Mouse (Mus musculus) gastrocnemius, postnatal 36 days (tissue): ENCODE results near the gene Flnb. TPM values are rescaled to one million over a fixed set of nuclear protein-coding genes. Genes with fewer than 3 reads are reported as not detected.

Experiments used
- DNase-seq, 2 experiments: peaks; one replicate each; pipeline ENCODE4 v3.0.0; 2022
- intact Hi-C: fragments of 180-260 bp; cut with DNase I; formaldehyde crosslinking; loops from one replicate; pipeline ENCODE4 v1.15.1; 2025
- total RNA-seq, 2 experiments: library from RNA; stranded (reverse); gene quantifications; 2 replicates each; pipeline ENCODE4 v1.2.3; 2021

Gene Flnb
- total RNA-seq, 2 experiments from 2014 or later: 6.7 to 7.2 TPM

DNA sequence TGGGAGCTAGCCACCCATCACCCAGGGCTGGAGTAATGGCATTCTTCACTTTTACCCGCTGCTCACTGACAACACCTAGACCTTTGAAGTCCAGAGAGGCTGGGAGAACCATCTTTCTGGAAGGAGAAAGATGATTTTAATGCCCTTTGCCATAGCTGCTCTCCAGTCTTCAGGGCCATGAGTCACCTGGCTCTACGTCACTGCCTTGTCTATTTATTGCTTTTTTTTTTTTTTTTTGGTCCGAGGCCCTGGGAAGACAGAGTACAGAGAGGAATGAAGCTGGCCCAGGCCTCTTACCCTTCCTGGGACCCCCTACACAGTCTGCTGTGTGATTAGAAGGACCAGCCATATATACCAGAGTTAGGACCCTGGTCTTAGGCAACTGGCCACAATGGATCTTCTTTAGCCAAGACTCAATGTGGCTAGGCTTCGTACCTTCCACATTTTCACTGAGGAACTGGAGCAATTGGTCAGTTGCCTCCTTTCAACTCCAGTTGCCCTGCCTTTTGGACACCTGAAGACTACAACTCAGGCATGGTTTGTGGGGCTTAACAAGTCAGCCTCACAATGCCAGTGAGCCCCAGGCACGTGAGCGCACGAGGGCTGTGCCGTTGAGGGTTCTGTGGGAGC is 42.9 kb downstream of the Flnb start:
- no peak for DNase-seq
- intact Hi-C loops: no loop called here

DNA sequence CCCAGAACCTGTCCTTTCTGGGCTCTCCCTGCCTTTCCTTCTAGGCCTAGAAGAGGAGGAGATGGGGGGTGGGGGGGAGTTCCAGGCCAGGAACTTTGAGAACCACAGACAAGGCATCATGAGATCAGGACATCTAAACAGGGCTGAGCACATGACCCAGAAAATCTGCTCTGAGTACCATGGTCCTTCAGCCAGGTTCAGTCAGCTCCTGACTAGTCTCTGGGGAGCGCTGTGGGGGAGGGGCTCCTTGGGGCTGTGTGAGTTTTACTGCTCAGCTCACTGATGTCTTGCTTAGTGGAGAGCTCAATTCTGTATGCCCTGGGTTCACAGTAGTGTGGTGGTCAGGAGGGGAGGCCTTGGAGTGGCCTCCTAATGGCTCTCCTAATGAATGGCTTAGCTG is 43.5 kb downstream of the Flnb start:
- intact Hi-C loops: no loop called here
- no peak for DNase-seq

DNA sequence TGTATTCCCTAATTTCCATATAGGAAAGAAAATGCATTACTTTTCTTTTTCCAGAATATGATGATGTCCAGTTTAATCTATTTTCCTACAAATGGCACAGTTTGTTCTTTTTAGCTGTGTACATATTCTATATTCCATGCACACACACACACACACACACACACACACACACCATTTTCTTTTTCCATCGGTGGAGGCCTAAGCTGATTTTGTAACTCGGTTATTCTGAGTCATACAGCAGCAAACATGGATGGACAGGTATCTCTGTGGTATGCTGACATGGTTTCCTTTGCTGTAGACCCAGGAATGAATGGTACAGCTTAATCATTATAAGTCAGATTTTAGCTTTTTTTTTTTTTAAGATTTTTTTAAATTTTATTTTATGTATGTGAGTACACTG is 44.5 kb downstream of the Flnb start:
- intact Hi-C loops: no loop called here
- no peak for DNase-seq

DNA sequence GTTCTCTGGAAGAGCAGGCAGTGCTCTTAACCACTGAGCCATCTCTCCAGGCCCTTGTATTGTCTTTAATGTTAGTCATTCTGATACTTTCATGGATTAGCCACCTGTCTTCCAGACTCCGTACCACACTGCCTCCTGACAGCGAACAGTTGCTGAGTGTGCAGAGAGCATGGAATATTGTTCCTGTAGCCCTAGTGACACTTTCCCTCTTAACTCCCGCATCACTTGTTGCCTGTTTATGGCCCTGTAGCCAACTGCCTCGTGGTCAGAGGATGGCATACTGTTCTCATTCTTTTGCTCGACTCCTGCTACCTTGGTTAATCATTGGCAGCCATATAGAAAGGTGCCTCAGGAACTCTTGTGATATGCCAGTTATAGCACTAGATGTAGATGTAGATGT is 45.4 kb downstream of the Flnb start:
- intact Hi-C loops: no loop called here

DNA sequence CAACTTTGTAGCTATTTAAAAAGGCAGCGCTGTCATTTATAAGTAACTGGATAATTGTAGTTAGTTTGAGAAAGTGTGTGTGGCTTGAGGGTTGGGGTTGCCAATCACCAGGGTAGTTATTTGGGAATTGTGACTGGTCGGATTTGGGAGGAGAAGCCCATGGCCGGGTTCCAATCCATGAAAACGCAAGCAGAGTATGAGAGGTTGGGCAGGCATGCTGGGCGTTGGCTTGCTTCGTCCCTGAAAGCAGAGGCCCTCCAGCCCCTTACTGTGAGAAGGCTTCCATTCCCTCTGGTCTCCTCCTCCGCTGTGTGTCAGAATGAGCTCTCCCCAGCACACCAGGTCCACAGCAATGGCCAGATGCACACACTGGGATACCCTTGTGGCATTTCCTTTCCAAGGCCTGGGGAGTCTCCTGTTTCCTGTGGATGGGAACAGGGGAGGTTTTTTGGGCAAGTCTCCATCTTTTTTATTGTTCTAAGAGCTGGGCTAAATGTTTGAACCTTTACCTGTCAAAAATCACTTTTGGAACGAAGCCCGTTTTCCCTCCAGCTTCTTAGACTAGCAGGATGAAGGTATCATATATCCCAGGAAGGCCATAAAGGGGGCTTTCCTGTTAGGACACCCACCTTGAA is 46.2 kb downstream of the Flnb start:
- intact Hi-C loops: no loop called here
- DNase-seq: no peak

More for the DNA sequence above, 45.4 kb downstream of the Flnb start:
- no peak for DNase-seq

DNA sequence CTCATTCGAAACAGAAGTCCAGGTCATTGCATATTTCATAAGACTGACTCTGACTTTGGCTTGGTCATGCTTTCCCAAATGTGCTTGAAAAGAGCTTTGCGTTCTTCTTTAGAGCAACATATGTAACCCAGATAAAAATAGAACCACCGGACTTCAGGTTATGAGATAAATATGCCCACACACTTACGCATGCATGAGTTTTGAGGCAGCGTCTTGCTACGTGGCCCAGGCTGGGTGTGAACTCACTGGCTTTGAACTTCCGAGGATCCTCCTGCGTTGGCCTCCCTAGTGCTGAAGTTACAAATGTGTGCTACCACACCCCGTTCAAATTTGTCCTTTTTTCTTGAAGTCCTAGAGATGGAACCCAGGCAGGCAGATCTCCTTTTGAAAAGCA is 46.7 kb downstream of the Flnb start:
- intact Hi-C loops: no loop called here
- DNase-seq: no peak

DNA sequence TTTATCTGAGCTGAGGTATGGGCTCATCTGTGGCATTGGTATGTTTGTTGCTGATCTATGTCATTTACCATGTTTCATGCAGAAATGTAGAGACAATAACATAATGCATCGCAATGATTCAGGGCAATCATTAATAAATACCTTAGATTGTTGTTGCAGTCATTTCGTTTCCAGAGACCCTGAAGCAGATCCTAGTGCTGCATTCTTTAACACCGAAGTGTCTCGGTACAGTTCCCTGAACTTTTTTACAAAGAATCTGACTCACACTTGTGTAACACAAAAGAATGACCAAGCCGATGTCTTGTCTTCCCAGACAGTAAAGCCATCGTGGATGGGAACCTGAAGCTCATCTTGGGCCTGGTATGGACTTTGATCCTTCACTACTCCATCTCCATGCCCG is 49.5 kb downstream of the Flnb start:
- no peak for DNase-seq
- intact Hi-C loops: no loop called here

DNA sequence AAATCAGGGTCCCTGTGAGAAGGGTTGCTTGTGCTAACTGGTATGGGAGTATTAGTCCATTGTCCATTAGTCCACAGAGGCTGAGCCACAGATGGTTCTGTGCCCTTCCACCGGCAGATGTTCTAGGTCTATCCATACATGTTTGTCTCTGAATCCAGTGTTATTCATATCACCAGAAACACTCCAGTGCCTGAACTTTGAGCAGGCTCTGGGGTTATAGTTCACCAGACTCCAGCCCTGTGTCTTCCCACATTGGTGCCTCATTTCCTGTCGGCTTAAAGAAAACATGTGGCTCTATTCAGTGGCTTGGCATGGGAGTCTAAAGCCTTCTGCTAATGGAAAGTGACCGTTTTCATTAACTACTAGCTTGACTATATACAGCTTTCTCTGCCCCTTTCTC is 50.1 kb downstream of the Flnb start:
- intact Hi-C loops: no loop called here
- no peak for DNase-seq

DNA sequence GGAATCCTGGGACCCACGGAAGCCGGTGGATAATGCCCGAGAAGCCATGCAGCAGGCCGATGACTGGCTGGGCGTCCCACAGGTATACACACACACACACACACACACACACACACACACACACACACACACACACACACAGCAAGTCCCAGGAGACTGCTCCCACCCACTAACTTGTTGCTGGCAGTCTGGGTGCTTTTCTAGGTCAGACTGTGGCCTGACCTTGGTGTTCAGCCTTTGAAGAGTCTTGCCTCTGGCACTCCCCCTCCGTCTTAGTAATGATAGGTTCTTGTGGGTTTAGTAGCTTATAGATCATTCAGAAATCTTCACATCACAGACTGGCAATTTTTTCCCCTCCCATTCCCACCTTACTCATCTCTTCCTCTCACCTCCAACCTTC is 52.0 kb downstream of the Flnb start:
- DNase-seq: no peak
- intact Hi-C loops: no loop called here

DNA sequence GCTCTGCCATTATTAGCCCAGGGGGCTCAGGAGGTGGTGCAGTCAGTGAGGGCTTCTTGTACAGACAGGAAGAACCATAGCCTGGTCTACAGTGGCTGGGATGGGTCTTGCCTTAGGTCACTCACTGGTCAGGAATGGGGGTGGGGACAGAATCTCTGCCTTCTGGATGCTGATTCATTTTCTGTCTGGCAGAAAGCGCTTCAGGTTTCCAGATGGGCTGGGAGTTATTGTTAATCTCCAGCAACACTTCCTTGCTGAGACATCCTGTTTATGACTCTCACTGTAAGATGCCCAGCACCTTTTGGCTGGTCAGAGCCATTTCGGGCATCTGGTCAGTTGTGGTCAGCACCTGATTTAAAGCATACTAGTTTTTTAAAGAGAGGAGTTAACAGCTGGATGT is 55.8 kb downstream of the Flnb start:
- intact Hi-C loops: no loop called here
- no peak for DNase-seq

DNA sequence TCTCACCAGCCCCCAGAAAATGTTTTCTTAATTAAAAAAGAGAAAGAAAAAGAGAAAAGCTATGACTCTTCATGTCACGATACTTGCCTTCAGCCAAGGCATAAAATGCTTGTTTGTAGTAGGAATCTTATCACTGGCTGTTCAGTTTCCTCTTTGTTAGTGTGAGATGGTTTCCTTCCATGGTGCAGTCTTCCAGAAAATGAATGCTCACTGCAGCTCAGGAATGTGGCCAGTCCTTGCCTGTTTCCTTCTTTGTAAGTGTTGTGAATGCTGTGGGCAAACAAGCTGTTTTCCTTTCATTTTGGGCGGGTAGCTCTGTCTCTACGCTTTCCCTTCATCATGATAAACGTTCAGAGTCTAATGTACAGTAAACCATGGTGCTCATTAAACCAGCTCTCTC is 56.7 kb downstream of the Flnb start:
- intact Hi-C loops: no loop called here
- no peak for DNase-seq

DNA sequence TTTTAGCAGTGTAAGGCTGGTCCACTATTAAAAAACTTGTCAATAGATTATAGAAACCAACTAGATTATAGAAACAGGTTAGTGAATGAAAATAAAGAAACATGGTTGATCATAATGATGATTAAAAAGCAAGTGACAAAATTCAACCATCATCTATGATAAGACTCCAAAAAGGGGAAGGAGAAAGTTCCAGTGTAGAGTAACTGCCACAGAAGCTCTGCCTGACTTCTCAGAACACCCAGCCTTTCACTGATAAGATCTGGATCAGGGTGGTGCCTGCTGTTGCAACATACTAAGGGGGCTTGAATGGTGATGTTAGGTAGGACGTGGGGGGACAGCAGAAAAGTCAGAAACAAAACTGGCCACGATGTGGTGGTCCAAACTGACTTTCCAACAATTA is 60.2 kb downstream of the Flnb start:
- intact Hi-C loops: no loop called here
- no peak for DNase-seq

DNA sequence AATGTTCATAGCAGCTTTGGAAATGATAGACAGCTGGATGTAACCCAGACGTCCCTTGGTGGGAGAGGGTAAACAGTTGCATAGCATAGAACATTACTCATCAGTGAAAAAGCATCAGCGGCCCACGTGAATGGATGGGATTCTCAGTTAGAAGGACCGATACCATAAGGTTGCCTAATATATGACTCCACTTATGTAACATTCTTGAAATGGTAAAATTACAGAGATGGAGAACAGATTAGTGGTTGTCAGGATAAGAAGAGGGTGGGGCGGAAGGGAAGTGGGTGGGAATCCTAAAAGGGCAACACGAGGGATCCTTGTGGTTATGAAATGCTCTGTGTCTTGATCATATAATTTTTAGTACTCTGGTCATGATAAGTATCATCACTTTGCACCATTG is 62.6 kb downstream of the Flnb start:
- intact Hi-C loops: no loop called here
- no peak for DNase-seq

DNA sequence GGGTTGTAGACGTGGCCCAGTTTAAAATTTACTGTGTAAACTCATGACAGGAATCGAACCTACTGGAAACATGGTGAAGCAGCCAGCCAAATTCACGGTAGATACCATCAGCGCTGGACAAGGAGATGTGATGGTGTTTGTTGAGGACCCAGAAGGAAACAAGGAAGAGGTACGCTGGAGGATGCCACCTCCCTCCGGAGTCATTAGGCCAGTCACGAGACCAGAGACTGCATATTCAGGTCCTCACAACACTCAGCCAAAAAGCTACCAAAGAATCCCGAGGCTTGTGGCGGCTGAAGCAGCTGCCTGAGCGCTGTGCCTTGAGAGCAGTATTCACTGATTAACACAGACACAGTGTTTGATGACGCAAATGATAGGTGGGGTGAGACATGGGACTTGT is 63.8 kb downstream of the Flnb start:
- intact Hi-C loops: no loop called here
- no peak for DNase-seq

DNA sequence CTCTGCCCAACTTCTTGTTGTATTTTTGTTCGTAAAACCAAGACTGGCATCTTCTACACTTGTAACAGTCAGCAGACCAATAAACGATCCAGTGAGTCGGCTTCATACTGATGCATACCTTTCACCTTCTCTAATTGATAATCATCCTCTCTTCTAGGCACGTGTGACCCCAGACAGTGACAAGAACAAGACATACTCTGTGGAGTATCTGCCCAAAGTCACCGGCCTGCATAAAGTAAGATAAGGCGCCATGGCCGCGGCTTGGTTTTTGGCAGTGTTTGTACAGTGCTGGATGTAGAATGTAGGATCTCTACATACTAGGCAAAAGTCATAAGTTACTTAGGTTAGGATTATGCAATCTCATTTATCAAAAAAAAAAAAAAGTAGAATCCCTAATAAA is 64.3 kb downstream of the Flnb start:
- DNase-seq: no peak
- intact Hi-C loops: no loop called here

DNA sequence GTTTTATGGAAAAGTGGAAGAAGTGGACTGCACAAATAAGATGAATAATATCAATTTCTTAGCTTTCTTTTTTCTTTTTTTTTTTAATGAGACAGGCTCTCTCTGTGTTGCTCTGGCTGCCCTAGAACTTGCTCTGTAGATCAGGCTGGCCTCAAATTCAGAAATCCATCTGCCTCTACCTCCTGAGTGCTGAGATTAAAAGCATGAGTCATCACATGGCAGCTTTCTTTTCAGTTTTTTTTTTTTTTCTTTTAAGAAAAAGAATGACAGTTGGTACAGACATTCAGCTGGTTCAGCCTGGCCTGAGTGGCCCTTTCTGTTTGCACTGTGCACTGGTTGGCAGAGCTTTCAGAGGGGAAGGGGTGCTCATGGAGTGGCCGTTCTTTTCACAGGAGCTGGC is 66.4 kb downstream of the Flnb start:
- DNase-seq: no peak
- intact Hi-C loops: no loop called here

DNA sequence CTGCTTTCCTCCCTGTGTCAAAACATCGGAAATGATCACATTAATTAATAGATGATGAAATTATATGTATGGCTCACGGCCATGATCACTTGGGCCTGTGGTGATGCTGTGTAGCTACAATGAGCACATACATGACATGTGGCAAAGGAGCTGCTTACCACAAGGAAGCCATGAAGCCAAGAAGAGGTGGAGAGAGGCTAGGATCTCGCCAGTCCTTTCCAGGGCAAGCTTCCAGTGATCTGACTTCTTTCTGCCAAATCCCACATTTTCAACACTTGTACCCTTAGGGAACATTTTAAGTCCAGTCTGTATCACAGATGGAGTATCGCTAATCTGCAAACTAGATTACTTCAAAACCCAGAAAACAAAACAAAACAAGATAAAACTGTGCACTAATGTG is 67.1 kb downstream of the Flnb start:
- intact Hi-C loops: no loop called here
- no peak for DNase-seq

DNA sequence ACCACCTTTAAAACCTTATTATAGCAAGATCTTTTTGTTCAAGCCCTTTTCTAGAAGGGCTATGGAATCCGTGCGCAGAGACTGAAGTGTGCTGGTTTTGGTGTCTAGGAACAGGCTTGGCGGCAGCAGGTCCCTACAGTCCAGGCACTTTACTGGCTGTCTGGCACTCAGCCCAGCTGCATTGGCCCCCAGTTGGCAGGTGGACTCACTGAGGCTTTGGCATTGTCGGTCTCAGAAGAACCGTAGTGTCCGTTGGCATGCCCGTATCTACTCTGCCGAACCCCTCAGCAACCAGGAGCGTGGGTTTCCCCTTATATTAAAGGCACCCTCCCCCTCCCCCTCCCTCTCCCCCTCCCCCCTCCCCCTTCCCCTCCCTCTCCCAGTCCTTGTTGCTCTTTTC is 67.8 kb downstream of the Flnb start:
- intact Hi-C loops: no loop called here
- no peak for DNase-seq

DNA sequence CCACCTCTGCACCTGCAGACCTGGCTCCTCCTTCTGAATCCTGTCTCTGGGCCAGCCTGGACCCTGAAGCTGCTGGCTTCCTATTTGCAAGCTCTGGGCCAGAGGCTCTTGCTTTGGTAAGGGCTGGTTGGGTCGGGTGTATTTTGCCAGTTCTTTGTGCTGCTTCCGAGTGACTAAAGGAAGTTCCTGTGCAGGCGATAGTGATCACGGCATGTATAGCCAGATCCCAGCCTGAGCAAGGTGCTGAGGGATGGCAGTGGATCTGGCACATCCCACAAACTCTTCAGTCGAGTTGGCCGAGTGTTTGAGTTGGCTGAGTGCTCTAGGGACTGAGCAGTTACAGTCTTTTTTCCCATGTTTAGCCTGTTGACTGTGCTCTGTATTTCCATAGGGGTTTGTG is 68.3 kb downstream of the Flnb start:
- DNase-seq: no peak
- intact Hi-C loops: no loop called here

DNA sequence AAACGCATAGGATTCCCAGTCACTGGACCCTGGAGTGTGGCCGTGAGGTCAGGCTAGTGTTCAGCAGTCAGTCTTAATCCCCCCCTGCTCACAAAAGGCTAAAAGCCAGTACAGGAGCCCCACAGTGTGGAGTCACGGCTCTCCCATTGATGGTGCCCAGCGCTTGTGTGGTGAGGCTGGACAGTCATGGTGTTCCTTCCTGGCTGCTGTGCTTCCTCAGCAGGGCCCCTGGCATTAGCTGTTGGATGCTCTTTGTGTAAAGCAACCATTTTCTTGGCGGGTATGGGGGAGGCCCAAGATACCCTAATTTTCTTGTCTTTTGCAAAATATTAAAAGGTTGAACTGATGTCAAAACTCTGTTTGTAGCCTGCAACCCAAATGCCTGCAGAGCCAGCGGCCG is 69.4 kb downstream of the Flnb start:
- intact Hi-C loops: no loop called here
- no peak for DNase-seq

DNA sequence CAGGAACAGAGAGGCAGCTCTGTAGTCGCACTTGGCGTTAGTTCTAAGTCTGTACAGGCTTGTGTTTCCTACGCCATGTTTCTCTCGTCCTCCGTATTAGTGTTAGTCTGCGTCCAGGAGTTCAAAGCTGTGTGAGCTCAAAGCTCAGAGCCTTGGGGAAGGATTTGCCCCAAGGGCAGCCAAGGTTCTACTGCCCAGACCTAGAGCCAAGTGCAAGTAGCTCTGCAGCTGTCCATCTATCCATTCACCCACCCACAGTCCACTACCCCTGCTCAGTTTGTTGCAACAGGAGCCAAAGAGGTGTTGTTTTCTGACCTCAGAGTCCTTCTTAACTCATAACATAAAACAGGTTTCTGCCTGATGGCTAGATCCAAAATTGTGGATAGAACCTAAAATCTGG is 70.5 kb downstream of the Flnb start:
- DNase-seq: no peak
- intact Hi-C loops: no loop called here

DNA sequence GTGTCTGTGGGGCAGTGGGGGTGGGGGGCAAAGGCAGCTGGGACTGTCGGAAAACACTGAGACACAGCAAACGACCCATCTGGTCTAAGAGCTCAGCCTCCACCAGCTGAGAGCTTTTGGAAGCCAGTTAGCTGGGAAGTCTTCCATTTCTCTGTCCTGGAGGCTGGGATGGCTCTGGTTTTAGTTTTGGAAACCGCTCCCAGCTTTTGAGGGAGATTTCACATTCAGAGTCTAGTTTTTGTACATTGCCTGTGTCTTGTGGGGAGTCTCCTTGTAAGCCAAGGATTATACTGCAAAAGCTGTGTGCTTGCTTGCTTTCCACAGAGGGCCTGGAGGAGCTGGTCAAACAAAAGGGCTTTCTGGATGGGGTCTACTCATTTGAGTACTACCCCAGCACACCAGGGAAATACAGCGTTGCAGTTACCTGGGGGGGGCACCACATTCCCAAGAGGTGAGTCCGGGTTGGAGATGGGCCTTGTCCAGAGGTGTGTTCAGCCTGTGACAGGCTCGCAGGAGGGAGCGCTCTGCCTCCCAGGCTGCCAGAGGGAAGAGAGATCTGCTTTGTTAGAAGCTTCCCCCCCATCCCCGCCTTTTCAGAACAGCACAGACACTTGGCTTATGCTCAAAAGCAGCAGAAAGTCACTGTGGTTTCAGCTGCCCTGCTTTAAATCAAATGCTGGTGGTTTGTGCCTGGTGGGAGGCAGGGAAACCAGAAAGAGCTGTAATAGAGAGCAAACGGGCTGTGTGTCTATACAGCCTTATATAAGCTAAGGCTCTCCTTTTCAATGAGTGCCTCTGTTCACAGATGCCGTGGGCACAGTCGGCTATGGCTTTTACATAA is 71.3 kb downstream of the Flnb start:
- intact Hi-C loops: no loop called here
- DNase-seq: no peak
